Mouse (Mus musculus) retina, postnatal 1 day (tissue): ENCODE measurements around the gene Disp3.

Experiments
- DNase-seq: peaks from one replicate; pipeline ENCODE4 v3.0.0-alpha.2; 2012

Disp3 gene

GRCm38 (mm10) chr4:148287476-148288054 is at the start of gene Disp3:
Disp3 (minus strand) TSS chr4:148287965.
- no peak for DNase-seq

GRCm38 (mm10) chr4:148330269-148330668 is 42.5 kb upstream of the Disp3 start:
- DNase-seq = peak; percentile 19

- peak; percentile 53 for DNase-seq
Observed at GRCm38 (mm10) chr4:148329431-148329830, 41.7 kb upstream of the Disp3 start.

GRCm38 (mm10) chr4:148328237-148328636 is 40.5 kb upstream of the Disp3 start:
- peak; percentile 24 for DNase-seq

DNA sequence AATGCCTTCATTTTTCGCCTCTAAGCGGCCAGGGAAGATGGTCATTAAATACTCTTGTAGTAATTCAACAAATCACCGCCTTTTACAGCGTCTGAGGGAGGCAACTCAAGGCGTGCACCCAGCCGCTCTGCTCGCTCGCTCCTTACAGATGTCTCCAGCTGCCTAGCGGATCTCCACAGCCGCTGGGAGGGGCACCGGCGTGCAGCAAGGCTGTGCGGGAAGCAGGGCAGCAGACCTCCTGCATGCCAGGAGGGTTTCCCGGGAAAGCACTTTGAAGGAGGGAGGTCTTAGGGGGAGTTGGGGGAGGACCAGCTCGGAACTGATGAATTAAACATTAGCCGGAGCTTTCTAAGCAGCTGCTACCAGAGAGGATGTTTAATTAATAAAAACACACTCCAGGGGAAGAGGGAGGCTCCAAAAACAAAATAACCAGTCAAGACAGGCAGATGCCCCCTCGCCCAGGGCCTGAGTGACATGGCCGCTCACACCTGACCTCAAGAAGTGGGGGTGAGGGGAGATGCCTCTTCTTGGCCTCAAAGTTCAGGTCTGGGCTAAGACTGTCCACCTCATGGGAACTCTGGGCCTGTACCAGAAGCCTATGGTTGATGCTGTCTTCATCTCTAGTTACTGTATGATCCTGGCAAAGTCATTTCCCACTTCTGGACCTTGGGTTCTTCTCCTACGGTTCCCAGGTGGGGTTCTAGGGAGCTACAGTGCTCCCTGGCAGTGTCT is 39.7 kb upstream of the Disp3 start:
- peak; percentile 85 for DNase-seq

DNA sequence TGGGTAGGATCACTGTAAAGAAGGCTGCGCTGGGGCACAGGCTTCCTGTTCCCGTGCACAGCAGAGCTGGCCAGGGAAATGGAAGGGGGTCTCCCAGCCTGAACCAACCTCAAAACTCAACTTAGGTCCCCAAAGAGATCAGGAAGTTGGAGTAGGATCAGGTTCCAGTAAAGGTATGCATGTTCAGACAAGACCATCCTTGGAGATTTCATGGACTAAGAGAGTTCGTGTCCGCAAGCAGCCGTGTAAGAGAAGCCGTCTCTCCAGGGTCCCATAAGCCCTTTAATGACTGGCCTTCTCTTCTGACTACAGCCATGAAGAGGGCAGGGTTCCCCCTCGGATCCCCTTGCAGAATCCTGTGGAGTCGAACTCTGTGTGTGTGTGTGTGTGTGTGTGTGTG is 39.0 kb upstream of the Disp3 start:
- no peak for DNase-seq

- no peak for DNase-seq
Observed at GRCm38 (mm10) chr4:148325951-148326350, 38.2 kb upstream of the Disp3 start.

DNA sequence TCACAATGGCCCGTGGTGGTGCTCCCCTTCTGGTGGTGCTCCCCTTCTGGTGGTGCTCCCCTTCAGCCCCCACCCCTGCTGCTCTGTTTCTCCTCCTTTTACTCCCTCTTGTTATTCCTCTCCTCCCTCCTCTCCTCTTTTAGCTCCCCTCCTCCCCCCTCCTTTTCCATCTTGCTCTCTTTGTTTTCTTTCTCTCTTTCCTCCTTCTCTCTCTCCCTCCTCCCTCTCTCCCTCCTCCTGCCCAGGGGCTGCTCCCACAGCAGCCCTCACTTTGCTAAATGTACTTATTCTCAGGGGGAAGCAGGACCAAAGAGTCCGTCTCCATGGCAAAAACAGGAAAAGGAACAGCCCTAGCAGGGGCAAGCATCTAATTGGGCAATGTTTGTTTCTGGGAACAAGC is 37.3 kb upstream of the Disp3 start:
- DNase-seq = peak; percentile 36

DNA sequence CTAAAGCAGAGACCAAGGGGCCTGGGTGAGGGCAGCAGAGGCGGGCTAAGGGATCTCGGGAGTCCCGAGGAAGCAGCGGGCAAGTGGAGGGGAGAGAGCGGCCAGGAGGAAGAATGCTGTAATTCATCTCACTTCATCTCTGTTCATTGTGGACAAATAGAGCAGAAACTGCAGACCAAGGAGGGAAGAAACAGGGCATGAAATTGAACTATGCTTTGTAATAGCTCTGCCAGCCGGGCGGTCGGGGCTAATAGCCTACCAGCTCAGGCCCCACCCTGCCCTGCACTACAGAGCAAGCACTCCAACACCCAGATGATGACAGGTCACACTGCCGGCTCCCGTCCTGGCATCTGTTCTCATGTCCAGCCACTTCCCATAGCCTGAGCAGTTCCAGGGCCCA is 34.4 kb upstream of the Disp3 start:
- DNase-seq = peak; percentile 96

DNA sequence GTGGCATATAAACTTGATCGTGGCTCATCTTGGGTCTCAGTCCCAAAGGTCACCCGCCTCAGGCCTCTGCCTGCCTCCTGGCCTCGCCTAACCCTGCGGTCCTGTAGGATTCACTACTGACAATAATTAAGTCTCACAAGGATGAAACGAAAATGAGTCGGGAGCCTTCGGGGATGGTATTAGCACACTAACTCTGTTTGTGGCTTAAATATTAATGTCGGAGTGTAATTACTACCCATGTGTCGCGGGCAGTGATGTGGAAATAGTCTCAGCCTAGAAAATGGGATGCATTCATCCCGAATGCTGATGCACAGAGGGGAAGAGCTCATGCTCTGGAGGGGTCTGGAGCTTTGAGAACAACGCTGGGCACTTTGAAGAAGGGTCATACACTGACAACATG is 31.6 kb upstream of the Disp3 start:
- peak; percentile 72 for DNase-seq

DNA sequence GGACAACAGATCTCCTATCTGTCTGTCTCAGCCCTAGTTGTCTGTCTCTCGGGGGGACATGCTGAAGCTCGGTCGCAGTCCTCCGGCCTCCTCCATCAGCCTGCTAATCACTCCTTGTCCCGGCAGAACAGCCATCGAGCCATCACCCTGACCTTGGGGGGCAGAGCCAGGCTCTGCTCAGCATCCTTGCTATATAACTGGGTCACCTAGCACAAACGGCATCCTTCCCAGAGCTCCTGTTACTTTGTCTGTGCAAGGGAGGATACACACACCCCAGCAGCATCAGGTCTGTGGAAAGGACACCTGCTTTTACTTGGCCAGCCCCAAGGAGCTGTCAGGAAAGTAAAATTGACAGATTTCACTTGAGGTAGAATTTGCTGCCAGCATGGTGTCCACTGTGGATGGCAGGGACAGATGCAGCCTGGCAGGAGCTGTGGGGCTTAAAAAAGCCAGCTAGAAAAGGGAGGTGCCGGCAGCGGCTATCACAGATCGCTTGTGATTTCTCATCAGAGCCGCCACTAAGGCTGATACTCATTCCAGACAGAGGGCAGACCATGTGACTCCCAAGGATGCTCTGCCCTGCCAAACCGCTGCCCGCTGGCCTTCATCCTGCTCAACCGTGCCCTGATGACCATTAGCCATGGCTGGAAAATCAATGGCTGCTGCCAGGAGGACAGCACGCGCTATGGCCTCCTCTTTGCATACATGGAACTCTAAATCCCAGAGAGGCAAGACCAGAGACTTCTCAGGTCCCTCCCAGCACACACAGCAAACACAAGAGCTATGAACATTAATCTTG is 27.8 kb upstream of the Disp3 start:
- peak; percentile 60 for DNase-seq

- DNase-seq = peak; percentile 20
Observed at GRCm38 (mm10) chr4:148314396-148314795, 26.6 kb upstream of the Disp3 start.

DNA sequence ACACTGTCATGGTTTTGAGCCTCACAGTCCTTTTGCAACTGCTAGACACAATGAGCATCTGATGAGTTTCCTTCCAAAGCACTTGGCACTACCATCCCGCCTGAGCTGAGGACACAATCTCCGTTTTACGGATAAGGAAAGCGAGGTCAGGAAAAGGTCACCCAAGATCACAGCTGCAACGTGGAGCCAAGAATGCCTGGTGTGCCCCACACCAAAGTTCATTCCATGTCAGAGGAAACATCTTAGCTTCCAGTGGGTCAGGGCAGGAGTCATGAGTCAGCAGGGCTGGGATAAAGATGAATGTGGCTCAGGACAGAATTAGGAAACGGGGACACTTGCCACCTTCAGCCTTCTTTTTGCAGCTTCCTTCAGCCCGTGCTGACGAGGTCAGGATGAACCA is 25.8 kb upstream of the Disp3 start:
- DNase-seq = no peak

DNA sequence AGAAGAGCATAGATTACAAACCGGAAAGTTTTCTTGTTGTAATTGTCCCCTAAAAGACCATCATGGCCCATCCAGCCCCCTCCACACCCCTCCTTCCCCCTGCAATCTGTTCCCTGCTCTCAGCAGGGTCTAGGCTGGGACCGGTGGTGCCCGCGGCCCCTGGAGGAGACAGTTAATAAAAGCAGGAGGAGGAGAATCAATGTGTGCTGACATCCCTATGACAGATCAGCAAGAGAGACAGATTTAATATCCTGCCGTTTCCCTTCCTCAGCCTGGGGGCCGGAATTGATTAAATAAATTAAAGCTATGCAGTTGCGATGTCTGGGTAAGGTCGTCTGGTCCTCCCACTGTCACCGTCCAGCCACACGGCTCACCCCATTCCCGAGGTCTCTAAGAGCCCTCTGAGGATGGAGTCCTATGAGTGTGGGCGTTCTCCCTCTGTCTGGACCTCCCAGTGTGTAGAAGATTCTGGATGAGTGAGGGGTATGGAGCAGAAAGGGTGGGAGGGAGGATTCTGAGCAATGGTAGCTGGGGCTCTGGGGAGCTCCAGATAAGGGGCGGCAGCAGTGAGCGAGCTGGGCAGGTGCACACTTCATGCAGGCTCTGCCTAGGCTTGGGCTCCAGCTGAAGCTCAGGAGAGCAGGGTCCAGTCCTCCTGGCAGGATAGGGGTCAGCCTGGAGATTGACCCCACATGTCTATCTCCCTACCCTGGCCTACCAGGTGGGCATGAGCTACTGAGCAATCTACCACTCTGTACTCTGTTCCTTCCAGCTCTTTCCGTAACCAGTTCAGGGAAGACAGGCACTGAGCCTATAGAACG is 24.7 kb upstream of the Disp3 start:
- peak; percentile 67 for DNase-seq

- no peak for DNase-seq
Observed at GRCm38 (mm10) chr4:148310845-148311244, 23.1 kb upstream of the Disp3 start.

GRCm38 (mm10) chr4:148310126-148310525 is 22.4 kb upstream of the Disp3 start:
- DNase-seq = no peak

- peak; percentile 84 for DNase-seq
Observed at GRCm38 (mm10) chr4:148306406-148307083, 18.8 kb upstream of the Disp3 start.

GRCm38 (mm10) chr4:148298720-148299119 is 11.0 kb upstream of the Disp3 start:
- no peak for DNase-seq

DNA sequence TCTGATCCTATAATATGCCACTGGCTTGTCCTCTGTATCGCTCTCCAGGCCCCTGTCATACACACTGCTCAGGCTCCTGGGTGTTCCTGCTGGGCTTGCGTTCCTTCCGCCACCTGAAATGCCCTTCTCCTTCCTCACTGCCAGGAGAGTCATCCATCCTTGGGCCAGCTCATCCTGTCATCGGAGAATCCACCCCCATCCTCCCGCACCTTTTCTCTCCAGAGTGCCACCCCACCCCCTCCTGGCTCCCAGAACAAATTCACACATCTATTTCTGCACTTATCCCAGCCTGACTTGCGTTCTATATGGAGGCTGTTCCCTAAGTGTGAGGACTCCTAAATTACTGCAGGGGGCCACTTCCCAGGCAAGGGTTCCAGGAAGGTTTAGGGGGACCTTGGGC is 9.9 kb upstream of the Disp3 start:
- no peak for DNase-seq

GRCm38 (mm10) chr4:148293319-148293718 is 5.6 kb upstream of the Disp3 start:
- DNase-seq = peak; percentile 81

DNA sequence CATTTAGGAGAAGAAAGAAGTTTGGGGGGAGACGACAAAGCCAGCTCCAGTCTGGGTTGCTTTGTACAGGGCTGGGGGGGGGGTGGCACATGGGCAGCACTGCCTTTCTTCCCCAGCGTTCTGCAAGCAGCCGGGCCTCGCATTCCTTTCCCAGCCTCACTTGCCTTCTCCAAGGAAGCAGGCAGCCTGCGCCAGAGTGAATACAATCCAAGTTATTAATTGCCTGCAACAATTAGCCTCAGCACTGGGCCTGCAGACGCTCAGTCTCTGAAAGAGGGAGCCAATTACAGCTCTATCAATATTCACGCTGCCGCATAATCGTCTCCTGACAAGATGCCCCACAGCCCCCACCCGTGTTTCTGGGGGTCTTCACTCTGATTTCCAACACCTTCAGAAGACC is 4.1 kb upstream of the Disp3 start:
- peak; percentile 57 for DNase-seq

- DNase-seq = no peak
Observed at GRCm38 (mm10) chr4:148291080-148291479, 3.3 kb upstream of the Disp3 start.
